Mouse (Mus musculus) thymus, adult 2 months (tissue): ENCODE results near the gene Stag3.

Experiments
- CTCF ChIP-seq: fragments of 200-500 bp; IDR thresholded peaks from 2 replicates; pipeline ENCODE4 v1.5.1; 2012; ENCODE audit warnings: mild to moderate bottlenecking, control low read depth, low read length, moderate library complexity, borderline replicate concordance; ENCODE audit not compliant: control insufficient read depth, poor library complexity, insufficient read depth; ENCODE audit errors: extremely low read depth
- POLR2A ChIP-seq: fragments of 200-500 bp; IDR thresholded peaks from 2 replicates; pipeline ENCODE4 v1.6.1; 2012; ENCODE audit warnings: mild to moderate bottlenecking, low read length, control low read depth, moderate library complexity; ENCODE audit not compliant: control insufficient read depth, poor library complexity, insufficient read depth; ENCODE audit errors: extremely low read depth

- no peak for TF ChIP-seq CTCF
- TF ChIP-seq POLR2A: no peak
Observed at GRCm38 (mm10) chr5:138277994-138278393, 2.0 kb upstream of the Stag3 start.
